Mouse (Mus musculus) forebrain, embryonic 14.5 days (tissue): ENCODE measurements at regions not wholly inside any gene's neighbourhood (a gene's known extent, or its start where the extent isn't known, plus 50 kb on each side); places are given as distances from the start of the nearest gene placed in this dataset.

Source experiments
- ATAC-seq: fragments of 200-750 bp; cut with Nextera tagmentation; 2 replicates; pipeline ENCODE4 v1.8.0; 2017; ENCODE audit warnings: mild to moderate bottlenecking, moderate library complexity
- DNase-seq: peaks from one replicate; pipeline ENCODE4 v3.0.0-alpha.2; 2015; ENCODE audit warnings: low spot score
- H3K27ac ChIP-seq: fragments of 300-500 bp; sonication (generic); 2 replicates; pipeline ENCODE4 v1.5.1; 2014; ENCODE audit warnings: low read depth, mild to moderate bottlenecking, control low read depth, low read length, moderate library complexity
- H3K27me3 ChIP-seq: fragments of 300-500 bp; sonication (generic); replicated peaks from 2 replicates; pipeline ENCODE4 v1.6.1; 2014; ENCODE audit warnings: low read length, control low read depth, mixed read lengths; ENCODE audit not compliant: control insufficient read depth, insufficient read depth
- H3K36me3 ChIP-seq: fragments of 300-500 bp; sonication (generic); 2 replicates; pipeline ENCODE4 v1.6.1; 2014; ENCODE audit warnings: low read length, control low read depth; ENCODE audit not compliant: control insufficient read depth, insufficient read depth
- H3K4me1 ChIP-seq: fragments of 300-500 bp; sonication (generic); 2 replicates; pipeline ENCODE4 v1.6.1; 2014; ENCODE audit warnings: antibody characterized with exemption, low read length, control low read depth; ENCODE audit not compliant: control insufficient read depth, insufficient read depth
- H3K4me2 ChIP-seq: fragments of 300-500 bp; sonication (generic); 2 replicates; pipeline ENCODE4 v1.6.1; 2014; ENCODE audit warnings: mild to moderate bottlenecking, control low read depth, low read length
- H3K4me3 ChIP-seq: fragments of 300-500 bp; sonication (generic); 2 replicates; pipeline ENCODE4 v1.5.1; 2014; ENCODE audit warnings: low read depth, low read length, control low read depth
- H3K9ac ChIP-seq: fragments of 300-500 bp; sonication (generic); 2 replicates; pipeline ENCODE4 v1.6.1; 2014; ENCODE audit warnings: mild to moderate bottlenecking, low read length, control low read depth, moderate library complexity
- H3K9me3 ChIP-seq: fragments of 300-500 bp; sonication (generic); replicated peaks from 2 replicates; pipeline ENCODE4 v1.6.1; 2016; ENCODE audit warnings: low read length, control low read depth, mixed read lengths; ENCODE audit not compliant: control insufficient read depth
- WGBS: fragments of 180-500 bp; shearing (Covaris S2); extraction: QIAGEN DNeasy Blood & Tissue Kit; methylation state at CpG from one replicate; pipeline ENCODE4 v1.1.7; 2014; 5-methylcytosine and 5-hydroxymethylcytosine counted together

DNA sequence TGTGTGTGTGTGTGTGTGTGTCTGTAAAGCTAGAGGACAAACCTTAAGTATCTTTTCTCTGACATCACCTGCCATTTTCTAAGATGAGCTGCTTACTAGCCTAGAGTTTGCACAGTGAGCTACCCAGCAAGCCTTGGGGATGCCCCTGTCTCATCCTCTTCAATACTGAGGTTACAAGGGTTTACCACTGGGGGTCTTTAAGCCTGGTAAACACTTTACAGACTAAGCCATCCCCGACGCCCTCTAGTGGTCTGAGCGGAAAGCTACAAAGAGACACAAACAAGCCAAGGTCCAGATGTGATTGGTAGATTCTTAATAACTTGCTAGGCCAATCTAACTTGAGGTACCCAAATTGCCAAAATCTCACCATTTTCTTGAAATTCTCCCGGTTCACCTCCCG, 143.9 kb downstream of the Ptpru start:
- H3K9me3 ChIP-seq: no peaks in the 10 kb centered on the region
- 10% methylated on average over 5 of the region's 5 CpGs for WGBS
- H3K4me3 ChIP-seq: no peak overlapping the region
- H3K36me3 ChIP-seq: no peaks in the 10 kb centered on the region
- no peak for ATAC-seq
- no peak overlapping the region for H3K27ac ChIP-seq
- DNase-seq: peak; percentile 79
- no peaks in the 10 kb centered on the region for H3K27me3 ChIP-seq
- H3K9ac ChIP-seq: no peak overlapping the region
- H3K4me1 ChIP-seq: no peaks in the 10 kb centered on the region
- H3K4me2 ChIP-seq: no peak overlapping the region

DNA sequence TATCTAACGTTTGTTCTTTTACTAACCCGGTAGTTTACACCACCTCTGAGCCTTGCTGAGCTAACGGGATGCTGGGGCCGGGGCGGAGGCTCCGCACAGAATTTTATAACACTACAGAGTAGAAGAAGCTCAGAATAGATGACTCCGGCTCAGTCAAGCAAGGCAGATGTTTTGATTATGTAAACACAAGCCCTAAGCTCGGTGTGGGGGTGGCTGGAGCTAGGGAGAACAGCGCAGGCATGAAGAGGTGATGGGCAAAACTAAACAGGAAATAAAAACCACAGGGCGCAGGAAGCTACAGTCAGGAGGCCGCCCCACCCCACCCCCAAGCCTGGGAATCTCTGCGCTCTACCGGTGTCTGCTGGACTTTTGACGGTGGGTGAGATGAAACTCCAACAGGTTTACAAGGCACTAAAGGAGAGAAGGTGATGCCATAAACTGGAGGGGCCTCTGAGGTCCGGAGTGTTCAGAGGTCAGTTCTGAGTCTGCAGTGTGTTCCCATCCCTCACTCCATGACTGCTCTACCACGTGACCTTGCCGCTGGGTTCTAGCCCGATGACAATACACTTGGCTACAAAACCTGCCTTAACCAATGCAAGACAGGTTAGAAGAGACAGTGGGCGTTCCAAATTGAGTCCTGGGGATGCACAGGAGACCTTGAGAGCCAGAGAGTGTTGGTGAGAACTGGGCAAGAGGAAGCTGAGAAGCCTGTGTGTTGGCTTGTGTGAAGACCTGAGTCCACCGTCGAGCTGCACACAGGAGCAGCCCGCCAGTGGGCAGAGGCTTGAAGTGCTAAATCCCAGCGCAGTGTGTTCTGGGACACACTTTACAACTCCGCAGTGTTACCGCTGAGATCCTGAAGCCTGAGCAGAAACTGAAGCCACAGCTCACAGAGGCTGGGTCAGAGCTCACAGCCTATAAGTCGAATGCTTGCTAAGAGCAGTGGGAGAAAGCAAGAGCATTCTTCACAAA, 141.9 kb downstream of the Ptpru start:
- no peaks in the 10 kb centered on the region for H3K4me1 ChIP-seq
- ATAC-seq (no peak), DNase-seq (no peak)
- H3K36me3 ChIP-seq: no peaks in the 10 kb centered on the region
- H3K9me3 ChIP-seq: no peaks in the 10 kb centered on the region
- H3K9ac ChIP-seq: no peak overlapping the region
- no peak overlapping the region for H3K4me3 ChIP-seq
- no peak overlapping the region for H3K27ac ChIP-seq
- H3K4me2 ChIP-seq: no peak overlapping the region
- WGBS: 82% methylated on average over 26 of the region's 26 CpGs
- H3K27me3 ChIP-seq: no peaks in the 10 kb centered on the region
